Mouse (Mus musculus) intestine, embryonic 14.5 days (tissue): ENCODE data around the gene Tacc2. TPM values are rescaled to one million over a fixed set of nuclear protein-coding genes. Genes with fewer than 3 reads are reported as not detected.

Experiments used
- ATAC-seq: fragments of 200-750 bp; cut with Nextera tagmentation; replicated peaks from 2 replicates; pipeline ENCODE4 v1.8.0; 2017; ENCODE audit warnings: low read depth, moderate number of reproducible peaks, moderate TSS enrichment, moderate library complexity; ENCODE audit not compliant: low FRiP score, low TSS enrichment
- DNase-seq: peaks from one replicate; pipeline ENCODE4 v3.0.0-alpha.2; 2018; ENCODE audit warnings: low spot score
- H3K27ac ChIP-seq: fragments of 300-500 bp; sonication (generic); 2 replicates; pipeline ENCODE4 v1.5.1; 2014; ENCODE audit warnings: low read depth, mild to moderate bottlenecking, control low read depth
- H3K27me3 ChIP-seq: fragments of 300-500 bp; sonication (generic); replicated peaks from 2 replicates; pipeline ENCODE4 v1.6.1; 2014; ENCODE audit warnings: low read length, control low read depth; ENCODE audit not compliant: control insufficient read depth, insufficient read depth
- H3K36me3 ChIP-seq: fragments of 300-500 bp; sonication (generic); 2 replicates; pipeline ENCODE4 v1.6.1; 2014; ENCODE audit warnings: low read length, control low read depth; ENCODE audit not compliant: control insufficient read depth, insufficient read depth
- H3K4me1 ChIP-seq: fragments of 300-500 bp; sonication (generic); replicated peaks from 2 replicates; pipeline ENCODE4 v1.6.1; 2014; ENCODE audit warnings: low read length, control low read depth, mixed read lengths; ENCODE audit not compliant: control insufficient read depth, insufficient read depth
- H3K4me2 ChIP-seq: fragments of 300-500 bp; sonication (generic); 2 replicates; pipeline ENCODE4 v1.6.1; 2014; ENCODE audit warnings: low read length
- H3K4me3 ChIP-seq: fragments of 300-500 bp; sonication (generic); 2 replicates; pipeline ENCODE4 v1.5.1; 2014; ENCODE audit warnings: low read depth, low read length, control low read depth, mixed read lengths
- H3K9ac ChIP-seq: fragments of 300-500 bp; sonication (generic); 2 replicates; pipeline ENCODE4 v1.6.1; 2014; ENCODE audit warnings: mild to moderate bottlenecking, low read length
- H3K9me3 ChIP-seq: fragments of 300-500 bp; sonication (generic); 2 replicates; pipeline ENCODE4 v1.6.1; 2016; ENCODE audit warnings: low read length, control low read depth; ENCODE audit not compliant: control insufficient read depth
- WGBS: fragments of 180-500 bp; shearing (Covaris S2); extraction: QIAGEN DNeasy Blood & Tissue Kit; methylation state at CpG from one replicate; pipeline ENCODE4 v1.1.7; 2014; 5-methylcytosine and 5-hydroxymethylcytosine counted together
- polyA plus RNA-seq: library from polyadenylated mRNA; unstranded; fragments of >200 nt; fragmentation: Nextera tagmentation; extraction: Ambion mirVana; gene quantifications from 2 replicates; pipeline ENCODE4 v1.2.1, GENCODE M21; 2014

Gene Tacc2
- polyA plus RNA-seq, 1 experiment from 2014 or later: 33.7 TPM

- no peaks in the 10 kb centered on the region for H3K9me3 ChIP-seq
- H3K27ac ChIP-seq: no peak overlapping the region
- no peaks in the 10 kb centered on the region for H3K27me3 ChIP-seq
- no peaks in the 10 kb centered on the region for H3K36me3 ChIP-seq
- no peak overlapping the region for H3K9ac ChIP-seq
- H3K4me3 ChIP-seq: no peak overlapping the region
- 42% methylated on average over 4 of the region's 4 CpGs for WGBS
- no peaks in the 10 kb centered on the region for H3K4me1 ChIP-seq
- no peak overlapping the region for H3K4me2 ChIP-seq
- no peak for DNase-seq
- no peak for ATAC-seq
These were observed 36.7 kb downstream of the Tacc2 start for GRCm38 (mm10) chr7:130613973-130614372.

- no peaks in the 10 kb centered on the region for H3K27me3 ChIP-seq
- no peak overlapping the region for H3K4me2 ChIP-seq
- H3K36me3 ChIP-seq: no peaks in the 10 kb centered on the region
- H3K4me3 ChIP-seq: no peak overlapping the region
- WGBS: 92% methylated on average over 3 of the region's 3 CpGs
- H3K9me3 ChIP-seq: no peaks in the 10 kb centered on the region
- DNase-seq: no peak
- 0 out of 2 replicates have a peak, but pooled peaks cover 3% of the 10 kb centered on the region for H3K4me1 ChIP-seq
- no peak for ATAC-seq
- no peak overlapping the region for H3K27ac ChIP-seq
- no peak overlapping the region for H3K9ac ChIP-seq
These were observed 40.4 kb downstream of the Tacc2 start for GRCm38 (mm10) chr7:130617591-130617990.

- H3K4me3 ChIP-seq: no peak overlapping the region
- H3K36me3 ChIP-seq: no peaks in the 10 kb centered on the region
- no peak overlapping the region for H3K9ac ChIP-seq
- H3K9me3 ChIP-seq: no peaks in the 10 kb centered on the region
- ATAC-seq: no peak
- H3K4me2 ChIP-seq: no peak overlapping the region
- WGBS: 87% methylated on average over 2 of the region's 2 CpGs
- H3K4me1 ChIP-seq: 0 out of 2 replicates have a peak, but pooled peaks cover 3% of the 10 kb centered on the region
- no peak overlapping the region for H3K27ac ChIP-seq
- DNase-seq: no peak
- no peaks in the 10 kb centered on the region for H3K27me3 ChIP-seq
These were observed 43.8 kb downstream of the Tacc2 start for GRCm38 (mm10) chr7:130621068-130621467.

GRCm38 (mm10) chr7:130621953-130622352 lies 44.7 kb downstream of the Tacc2 start:
- H3K36me3 ChIP-seq: no peaks in the 10 kb centered on the region
- no peak overlapping the region for H3K27ac ChIP-seq
- 0 out of 2 replicates have a peak, but pooled peaks cover 3% of the 10 kb centered on the region for H3K4me1 ChIP-seq
- no peak overlapping the region for H3K4me2 ChIP-seq
- no peak for ATAC-seq
- no peaks in the 10 kb centered on the region for H3K27me3 ChIP-seq
- H3K4me3 ChIP-seq: no peak overlapping the region
- H3K9ac ChIP-seq: no peak overlapping the region
- no peaks in the 10 kb centered on the region for H3K9me3 ChIP-seq
- WGBS: 50% methylated on average over 3 of the region's 3 CpGs
- DNase-seq: no peak

- 87% methylated on average over 4 of the region's 4 CpGs for WGBS
These were observed 45.1 kb downstream of the Tacc2 start for GRCm38 (mm10) chr7:130622359-130622758.

GRCm38 (mm10) chr7:130624299-130624698 lies 47.1 kb downstream of the Tacc2 start:
- no peak for ATAC-seq
- H3K9ac ChIP-seq: no peak overlapping the region
- H3K4me1 ChIP-seq: 0 out of 2 replicates have a peak, but pooled peaks cover 3% of the 10 kb centered on the region
- H3K27ac ChIP-seq: no peak overlapping the region
- 87% methylated on average over 9 of the region's 9 CpGs for WGBS
- H3K27me3 ChIP-seq: no peaks in the 10 kb centered on the region
- no peaks in the 10 kb centered on the region for H3K36me3 ChIP-seq
- no peak overlapping the region for H3K4me2 ChIP-seq
- no peak overlapping the region for H3K4me3 ChIP-seq
- no peaks in the 10 kb centered on the region for H3K9me3 ChIP-seq
- DNase-seq: no peak

More at GRCm38 (mm10) chr7:130622359-130622758, 45.1 kb downstream of the Tacc2 start:
- Histone ChIP-seq H3K27me3 (no peaks in the 10 kb centered on the region), H3K36me3 (no peaks in the 10 kb centered on the region), H3K4me1 (0 out of 2 replicates have a peak, but pooled peaks cover 3% of the 10 kb centered on the region), H3K9ac (no peak overlapping the region), H3K9me3 (no peaks in the 10 kb centered on the region), H3K4me3 (no peak overlapping the region), H3K27ac (no peak overlapping the region), H3K4me2 (no peak overlapping the region)
- DNase-seq: no peak
- ATAC-seq: no peak

- Histone ChIP-seq H3K9me3 (no peaks in the 10 kb centered on the region), H3K4me2 (no peak overlapping the region), H3K36me3 (no peaks in the 10 kb centered on the region), H3K4me1 (0 out of 2 replicates have a peak, but pooled peaks cover 3% of the 10 kb centered on the region), H3K27ac (no peak overlapping the region), H3K9ac (no peak overlapping the region), H3K27me3 (no peaks in the 10 kb centered on the region), H3K4me3 (no peak overlapping the region)
- 81% methylated on average over 7 of the region's 7 CpGs for WGBS
- no peak for DNase-seq
- ATAC-seq: no peak
These were observed 48.1 kb downstream of the Tacc2 start for GRCm38 (mm10) chr7:130625361-130625760.

- no peak for DNase-seq
- H3K4me1 ChIP-seq: no peaks in the 10 kb centered on the region
- H3K27me3 ChIP-seq: no peaks in the 10 kb centered on the region
- no peaks in the 10 kb centered on the region for H3K36me3 ChIP-seq
- no peak overlapping the region for H3K27ac ChIP-seq
- H3K9me3 ChIP-seq: no peaks in the 10 kb centered on the region
- WGBS: 53% methylated on average over 1 of the region's 1 CpGs
- no peak overlapping the region for H3K4me3 ChIP-seq
- no peak overlapping the region for H3K4me2 ChIP-seq
- no peak for ATAC-seq
- H3K9ac ChIP-seq: no peak overlapping the region
These were observed 51.4 kb downstream of the Tacc2 start for GRCm38 (mm10) chr7:130628601-130629000.

GRCm38 (mm10) chr7:130629999-130630398 lies 52.8 kb downstream of the Tacc2 start:
- H3K4me1 ChIP-seq: no peaks in the 10 kb centered on the region
- no peaks in the 10 kb centered on the region for H3K36me3 ChIP-seq
- no peaks in the 10 kb centered on the region for H3K9me3 ChIP-seq
- H3K4me3 ChIP-seq: no peak overlapping the region
- WGBS: 88% methylated on average over 7 of the region's 7 CpGs
- H3K4me2 ChIP-seq: no peak overlapping the region
- no peaks in the 10 kb centered on the region for H3K27me3 ChIP-seq
- no peak overlapping the region for H3K27ac ChIP-seq
- no peak for DNase-seq
- ATAC-seq: no peak
- H3K9ac ChIP-seq: no peak overlapping the region
